Mouse (Mus musculus): ENCODE data around the gene Specc1l.
A peak's percentile ranks its signal among the peaks of the same experiment; 100 is the strongest.

Gene Specc1l

GRCm38 (mm10) chr10:75224154-75224553 lies 12.3 kb downstream of the Specc1l start:
- no peak for DNase-seq (ENCODE audit: low read depth, low spot score)

DNA sequence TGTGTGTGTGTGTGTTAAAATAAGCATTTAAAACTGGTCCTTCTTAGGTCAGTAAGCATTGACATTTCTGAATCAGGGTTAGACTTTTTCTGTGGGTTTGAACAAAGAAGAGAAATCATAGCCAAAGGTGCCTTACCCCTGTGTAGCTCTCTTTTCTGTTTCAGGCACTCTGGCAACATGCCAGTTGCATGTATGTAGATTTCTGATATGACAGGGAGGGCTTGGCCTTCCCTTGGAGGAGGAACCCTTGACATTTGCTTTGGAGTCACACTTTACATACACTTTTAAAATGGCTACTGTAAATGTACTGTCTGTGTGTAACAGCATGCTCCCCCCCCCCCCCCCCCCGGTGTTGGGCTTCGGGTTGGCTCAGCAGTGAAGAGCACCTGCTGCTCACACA lies 12.8 kb downstream of the Specc1l start:
- no peak for DNase-seq (ENCODE audit: low read depth, low spot score)

DNA sequence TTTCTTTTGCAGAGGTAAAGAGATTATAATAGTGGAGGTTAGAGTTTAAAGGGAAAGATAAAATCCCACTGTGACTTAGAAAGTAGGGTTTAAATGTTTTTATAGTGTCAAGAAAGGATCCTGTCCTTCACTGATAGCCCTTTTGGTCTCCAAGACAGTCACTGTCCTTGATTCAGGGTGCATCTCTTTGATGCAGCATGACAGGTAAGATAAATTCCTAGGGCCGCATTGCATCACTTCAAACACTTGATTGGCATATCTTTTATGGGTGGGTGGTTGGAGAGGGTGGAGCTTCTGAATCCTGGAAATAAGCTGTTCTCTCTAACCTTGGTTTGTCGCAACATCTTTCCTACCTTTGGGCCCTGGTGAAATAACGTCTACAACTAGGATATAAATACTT lies 15.5 kb downstream of the Specc1l start:
- no peak for DNase-seq (ENCODE audit: low read depth, low spot score)

DNA sequence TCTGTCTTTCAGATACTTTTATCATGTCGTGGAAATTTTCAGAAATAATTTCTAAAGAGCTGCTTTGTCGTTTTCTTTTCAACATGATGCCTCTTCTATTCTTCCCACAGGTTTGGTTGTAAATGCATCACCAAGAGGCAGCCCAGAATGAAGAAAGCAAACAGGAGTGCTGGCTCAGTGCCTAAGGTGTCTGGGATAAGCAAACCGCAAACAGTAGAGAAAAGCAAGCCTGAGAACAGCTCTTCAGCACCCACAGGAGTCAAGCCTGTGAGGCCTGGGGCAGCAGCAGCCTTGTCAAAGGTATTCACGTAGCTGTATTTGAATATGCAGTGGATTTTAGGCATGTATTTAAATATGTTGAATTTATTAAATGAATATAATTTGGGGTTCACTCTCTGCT lies 18.7 kb downstream of the Specc1l start:
- DNase-seq (ENCODE audit: low read depth, low spot score), result no peak

GRCm38 (mm10) chr10:75231876-75232275 lies 20.0 kb downstream of the Specc1l start:
- DNase-seq (ENCODE audit: low read depth, low spot score), result no peak

GRCm38 (mm10) chr10:75232612-75233155 lies 20.8 kb downstream of the Specc1l start:
- DNase-seq (ENCODE audit: low read depth, low spot score), result no peak

GRCm38 (mm10) chr10:75233489-75233888 lies 21.6 kb downstream of the Specc1l start:
- no peak for DNase-seq (ENCODE audit: low read depth, low spot score)

DNA sequence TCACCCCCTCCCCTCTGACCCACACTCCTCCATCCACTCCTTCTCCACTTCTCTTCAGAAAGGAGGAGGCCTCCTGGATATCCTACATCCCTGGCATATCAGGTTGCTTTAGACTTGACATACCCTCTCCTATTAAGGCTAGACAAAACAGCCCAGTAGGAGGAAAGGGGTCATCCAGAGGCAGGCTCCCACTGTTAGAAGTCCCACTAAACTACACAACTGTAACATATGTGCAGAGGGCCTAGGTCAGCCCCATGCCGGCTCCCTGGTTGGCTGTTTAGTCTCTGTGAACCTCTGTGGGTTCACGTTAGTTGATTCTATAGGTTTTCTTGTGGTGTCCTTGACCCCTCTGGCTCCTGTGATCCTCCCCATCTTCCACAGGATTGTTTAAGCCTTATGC lies 23.9 kb downstream of the Specc1l start:
- no peak for DNase-seq (ENCODE audit: low read depth, low spot score)

GRCm38 (mm10) chr10:75236156-75236555 lies 24.3 kb downstream of the Specc1l start:
- DNase-seq (ENCODE audit: low read depth, low spot score), result no peak

DNA sequence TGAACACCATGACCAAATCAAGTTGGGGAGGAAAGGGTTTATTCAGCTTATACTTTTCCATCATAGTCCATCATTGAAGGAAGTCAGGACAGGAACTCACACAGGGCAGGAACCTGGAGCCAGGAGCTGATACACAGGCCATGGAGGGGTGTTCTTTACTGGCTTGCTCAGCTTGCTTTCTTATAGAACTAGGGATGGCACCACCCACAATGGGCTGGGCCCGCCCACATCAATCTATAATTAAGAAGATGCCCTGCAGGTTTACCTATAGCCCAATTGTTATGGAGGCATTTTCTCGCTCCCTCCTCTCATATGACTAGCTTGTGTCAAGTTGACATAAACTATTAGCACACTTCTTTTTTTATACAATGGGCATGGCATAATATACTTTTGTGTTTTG lies 25.3 kb downstream of the Specc1l start:
- DNase-seq (ENCODE audit: low read depth, low spot score), result no peak

DNA sequence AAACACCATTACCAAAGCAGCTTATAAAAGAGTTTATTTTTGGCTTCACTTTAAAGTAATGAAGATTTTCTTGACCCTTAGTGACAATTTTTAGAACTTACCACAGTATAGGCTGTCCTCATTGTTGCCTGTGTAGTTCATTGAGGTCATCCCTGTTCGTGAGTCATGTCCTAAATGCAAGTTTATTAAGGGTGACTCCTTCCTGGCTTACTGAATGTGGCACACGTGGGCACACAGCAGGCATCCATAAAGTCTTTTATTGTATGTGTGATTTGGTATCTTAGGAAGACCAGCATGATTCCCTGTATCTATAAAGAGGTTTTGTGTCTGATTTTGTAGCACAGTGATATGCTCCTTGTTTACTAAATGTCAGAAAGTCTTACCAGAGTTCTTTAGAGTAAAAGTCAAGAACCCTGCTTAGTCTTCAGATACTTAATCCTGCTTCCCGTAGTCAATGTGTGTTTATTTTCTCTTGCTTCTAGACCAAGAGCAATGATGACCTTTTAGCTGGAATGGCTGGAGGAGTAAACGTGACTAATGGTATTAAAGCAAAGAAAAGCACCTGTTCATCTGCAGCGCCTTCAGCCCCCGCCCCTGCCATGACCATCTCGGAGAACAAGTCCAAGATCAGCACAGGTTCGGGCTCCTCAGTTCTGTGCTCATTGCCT lies 28.8 kb downstream of the Specc1l start:
- DNase-seq (ENCODE audit: low read depth, low spot score), result no peak

DNA sequence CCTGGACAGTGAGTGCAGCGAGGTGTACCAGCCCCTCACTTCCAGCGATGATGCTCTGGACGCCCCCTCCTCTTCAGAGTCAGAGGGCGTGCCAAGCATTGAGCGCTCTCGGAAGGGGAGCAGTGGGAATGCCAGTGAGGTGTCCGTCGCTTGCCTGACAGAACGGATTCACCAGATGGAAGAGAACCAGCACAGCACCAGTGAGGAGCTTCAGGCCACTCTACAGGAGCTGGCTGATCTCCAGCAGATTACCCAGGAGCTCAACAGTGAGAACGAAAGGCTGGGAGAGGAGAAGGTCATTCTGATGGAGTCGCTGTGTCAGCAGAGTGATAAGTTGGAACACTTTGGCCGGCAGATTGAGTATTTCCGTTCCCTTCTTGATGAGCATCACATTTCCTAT lies 33.9 kb downstream of the Specc1l start:
- DNase-seq (ENCODE audit: low read depth, low spot score), result no peak

GRCm38 (mm10) chr10:75246331-75246730 lies 34.5 kb downstream of the Specc1l start:
- no peak for DNase-seq (ENCODE audit: low read depth, low spot score)

DNA sequence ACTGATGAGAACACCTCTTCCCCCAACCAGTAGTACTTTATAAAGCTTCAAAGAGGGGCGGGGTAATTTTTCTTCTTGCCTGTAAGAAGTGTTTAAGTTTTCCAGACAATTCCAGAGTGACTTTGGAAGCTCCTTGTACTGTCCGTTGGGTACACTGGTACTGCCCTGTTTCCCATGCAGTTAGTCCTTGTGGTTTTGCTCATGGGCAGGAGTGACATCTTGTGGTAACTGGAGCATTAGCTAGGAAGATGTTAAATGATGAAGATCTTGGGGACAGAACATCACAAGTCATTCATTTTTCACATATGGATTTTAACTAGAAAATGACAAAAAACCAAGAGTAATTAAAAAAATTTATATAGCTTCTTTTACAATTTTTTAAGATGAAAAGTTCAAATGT lies 39.1 kb downstream of the Specc1l start:
- no peak for DNase-seq (ENCODE audit: low read depth, low spot score)

GRCm38 (mm10) chr10:75252301-75253022 lies 40.6 kb downstream of the Specc1l start:
- DNase-seq (ENCODE audit: low read depth, low spot score), result no peak

GRCm38 (mm10) chr10:75255091-75255490 lies 43.2 kb downstream of the Specc1l start:
- DNase-seq (ENCODE audit: low read depth, low spot score), result peak; percentile 44

- DNase-seq (ENCODE audit: low read depth, low spot score), result no peak
Measured at GRCm38 (mm10) chr10:75257401-75257800, 45.5 kb downstream of the Specc1l start.

- peak; percentile 25 for DNase-seq (ENCODE audit: low read depth, low spot score)
Measured at GRCm38 (mm10) chr10:75258241-75258640, 46.4 kb downstream of the Specc1l start.

DNA sequence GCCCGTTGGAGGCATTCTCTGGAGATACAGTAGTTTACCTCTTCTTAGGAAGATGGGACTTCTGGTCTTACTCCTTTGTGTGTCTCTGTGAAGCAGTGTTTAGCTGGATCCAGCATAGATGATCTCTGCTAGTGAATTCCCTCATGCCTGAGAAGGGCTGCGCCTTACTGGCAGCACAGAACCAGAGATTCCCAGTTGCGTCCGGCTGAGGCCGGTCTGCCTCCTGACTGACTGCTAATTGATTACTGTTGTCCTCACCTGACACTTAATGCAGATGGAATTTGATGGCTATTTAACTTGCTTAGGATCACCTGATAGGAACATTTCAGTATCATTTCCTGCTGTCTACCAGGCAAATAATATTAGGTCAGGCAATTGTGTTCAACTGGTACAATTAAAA lies 49.4 kb downstream of the Specc1l start:
- peak; percentile 90 for DNase-seq (ENCODE audit: low read depth, low spot score)

DNA sequence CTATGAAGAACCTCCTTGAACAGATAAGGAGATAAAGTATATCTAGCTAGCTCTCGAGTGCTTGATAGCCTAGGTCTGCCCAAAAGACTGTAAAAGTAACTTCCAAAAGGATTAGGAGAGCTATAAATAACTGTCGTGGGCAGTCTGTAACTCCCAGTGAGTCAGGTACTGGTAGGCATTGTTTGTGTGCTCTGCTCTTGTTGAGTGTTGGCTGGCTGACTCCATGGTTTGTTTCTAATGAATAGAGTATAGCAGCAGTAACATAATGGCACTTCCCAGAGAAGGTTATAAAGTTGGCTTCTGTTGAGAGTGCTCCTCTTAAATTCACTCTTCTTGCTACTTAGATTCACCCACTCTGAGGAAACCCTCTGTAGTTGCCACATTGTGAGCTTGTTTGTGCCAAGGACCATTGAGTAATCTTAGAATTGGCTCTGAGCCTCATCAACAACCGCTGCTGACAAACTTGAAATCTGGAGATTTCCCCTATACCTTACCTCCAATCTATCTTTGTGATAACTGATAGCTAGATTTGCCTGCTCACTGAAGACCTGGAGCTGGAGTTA lies 53.2 kb downstream of the Specc1l start:
- DNase-seq (ENCODE audit: low read depth, low spot score), result no peak

- no peak for DNase-seq (ENCODE audit: low read depth, low spot score)
Measured at GRCm38 (mm10) chr10:75273020-75273419, 61.1 kb downstream of the Specc1l start.

- no peak for DNase-seq (ENCODE audit: low read depth, low spot score)
Measured at GRCm38 (mm10) chr10:75276427-75277013, 64.6 kb downstream of the Specc1l start.

Measured in ZHBTc4 (cell line).